Mouse (Mus musculus) embryo, embryonic 9.5 days (tissue): ENCODE results near the gene Nudt3.
"Not testable (repeated sequence)": the region's sequence is repeated elsewhere in the genome, so short reads cannot be mapped to it uniquely, and the experiment has no call there.

ENCODE experiments used
- DNase-seq: peaks from one replicate; pipeline ENCODE4 v3.0.0-alpha.2; 2017; ENCODE audit errors: extremely low spot score

Nudt3 gene

GRCm38 (mm10) chr17:27623360-27624326 is at the start of gene Nudt3:
Gene Nudt3 (minus strand): TSS chr17:27623495.
- DNase-seq = peak; percentile 90

DNA sequence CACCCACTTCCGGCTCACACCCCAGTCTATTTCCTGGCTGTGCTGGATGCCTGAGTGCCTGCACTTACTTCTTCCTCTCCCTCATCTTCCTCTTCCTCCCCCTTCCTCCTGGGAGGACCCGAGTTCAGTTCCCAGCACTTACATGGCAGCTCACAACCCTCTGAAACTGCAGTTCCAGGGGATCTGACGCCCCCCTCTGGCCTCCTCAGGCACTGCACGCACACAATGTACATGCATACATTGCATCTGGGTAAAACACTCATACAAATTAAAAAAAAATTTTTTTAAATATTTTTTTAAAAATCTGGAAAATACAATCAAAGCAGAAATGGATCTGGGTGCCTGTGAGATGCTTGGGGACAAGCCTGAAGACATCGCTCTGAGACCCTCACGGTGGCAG is 48.4 kb upstream of the Nudt3 start:
- no peak for DNase-seq

- no peak for DNase-seq
Observed at GRCm38 (mm10) chr17:27658767-27659166, 35.5 kb upstream of the Nudt3 start.

GRCm38 (mm10) chr17:27657123-27657522 is 33.8 kb upstream of the Nudt3 start:
- DNase-seq = no peak

GRCm38 (mm10) chr17:27656414-27656813 is 33.1 kb upstream of the Nudt3 start:
- DNase-seq = no peak

- DNase-seq = peak; percentile 44
Observed at GRCm38 (mm10) chr17:27656011-27656399, 32.7 kb upstream of the Nudt3 start.

- peak; percentile 33 for DNase-seq
Observed at GRCm38 (mm10) chr17:27655089-27656010, 32.1 kb upstream of the Nudt3 start, which contains the start of gene Pacsin1. Gene Pacsin1 (plus strand): TSS chr17:27655509.

GRCm38 (mm10) chr17:27653253-27653959 is 30.1 kb upstream of the Nudt3 start:
- no peak for DNase-seq

- no peak for DNase-seq
Observed at GRCm38 (mm10) chr17:27652046-27652790, 28.9 kb upstream of the Nudt3 start.

DNA sequence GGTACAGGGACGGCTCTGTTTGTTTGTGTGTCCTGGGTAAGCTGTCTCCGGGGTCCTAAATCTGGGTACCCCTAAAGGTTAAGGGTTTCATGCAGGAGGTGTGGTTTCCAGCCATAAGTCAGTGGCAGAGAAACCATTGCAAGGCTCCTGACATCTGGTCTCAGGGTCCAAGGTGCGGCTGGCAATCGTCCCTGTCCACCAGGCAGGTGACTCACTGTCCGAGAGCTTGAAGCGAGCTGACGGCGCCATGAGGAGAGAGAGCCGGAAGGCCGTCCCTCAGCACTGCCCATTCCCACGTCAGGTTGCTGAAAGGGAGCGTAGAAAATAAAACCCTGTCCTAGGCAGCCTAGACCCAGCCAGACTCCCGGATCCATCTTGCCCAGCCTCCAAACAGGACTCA is 27.3 kb upstream of the Nudt3 start:
- no peak for DNase-seq

DNA sequence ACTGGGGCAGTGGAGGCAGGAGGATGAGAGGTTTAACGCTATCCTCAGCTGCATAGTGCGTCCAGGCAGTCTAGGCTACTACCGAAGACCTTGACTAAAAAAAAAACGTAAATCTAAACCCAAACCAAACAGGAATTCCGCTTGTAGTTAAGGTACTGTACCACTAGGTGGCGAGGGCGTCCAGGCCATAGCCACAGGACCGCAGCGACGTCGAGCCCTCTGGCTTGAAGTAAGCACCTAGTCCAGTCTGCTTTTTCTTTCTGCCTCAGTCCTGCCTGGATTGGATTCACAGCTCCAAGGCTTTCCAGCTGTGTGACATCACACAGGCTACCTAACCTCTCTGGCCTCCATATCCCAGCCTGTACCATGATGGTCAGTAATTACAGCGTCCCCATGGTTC is 26.9 kb upstream of the Nudt3 start:
- peak; percentile 71 for DNase-seq

DNA sequence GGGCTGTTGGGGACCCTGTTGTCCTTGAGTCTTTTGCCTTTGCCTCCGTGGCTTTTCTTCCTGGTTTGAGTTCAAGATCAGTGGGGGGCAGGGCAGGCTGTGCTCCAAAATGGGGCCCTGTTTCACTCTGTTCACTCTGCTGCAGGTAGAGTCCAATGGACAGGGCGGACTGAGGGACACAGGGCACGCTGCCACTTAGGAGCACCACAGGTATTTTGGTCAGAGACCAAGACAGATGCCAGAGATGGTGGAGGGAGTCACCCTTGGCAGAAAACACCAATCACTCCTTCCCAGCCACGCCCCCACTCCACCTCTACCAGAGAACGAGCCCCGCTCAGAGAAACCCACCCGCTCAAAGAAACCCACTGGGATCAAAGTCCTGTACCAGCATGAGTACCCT is 22.5 kb upstream of the Nudt3 start:
- DNase-seq = no peak

- DNase-seq = no peak
Observed at GRCm38 (mm10) chr17:27644572-27644971, 21.3 kb upstream of the Nudt3 start.

DNA sequence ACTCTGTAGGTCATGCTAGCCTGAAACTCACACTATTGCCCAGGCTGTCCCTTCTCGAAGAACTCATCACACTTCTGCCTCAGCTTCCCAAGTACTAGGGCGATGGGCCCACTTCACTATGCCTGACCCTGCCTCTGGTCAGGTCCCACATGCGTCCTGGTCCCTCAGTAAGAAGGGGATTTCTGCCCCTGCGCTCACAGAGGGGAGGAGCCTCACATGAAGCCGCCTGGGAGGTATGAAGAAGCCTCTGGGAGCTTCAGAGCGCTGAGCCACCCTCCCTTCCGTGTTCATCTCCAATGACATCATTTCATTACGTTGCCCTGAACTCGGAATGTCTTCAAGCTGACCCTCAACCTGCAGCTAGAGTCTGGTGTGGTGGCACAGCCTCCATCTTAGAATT is 20.5 kb upstream of the Nudt3 start:
- DNase-seq = no peak

- no peak for DNase-seq
Observed at GRCm38 (mm10) chr17:27643101-27643500, 19.8 kb upstream of the Nudt3 start.

GRCm38 (mm10) chr17:27642491-27643062 is 19.3 kb upstream of the Nudt3 start:
- peak; percentile 34 for DNase-seq

GRCm38 (mm10) chr17:27639851-27640250 is 16.6 kb upstream of the Nudt3 start:
- not testable (repeated sequence) for DNase-seq

DNA sequence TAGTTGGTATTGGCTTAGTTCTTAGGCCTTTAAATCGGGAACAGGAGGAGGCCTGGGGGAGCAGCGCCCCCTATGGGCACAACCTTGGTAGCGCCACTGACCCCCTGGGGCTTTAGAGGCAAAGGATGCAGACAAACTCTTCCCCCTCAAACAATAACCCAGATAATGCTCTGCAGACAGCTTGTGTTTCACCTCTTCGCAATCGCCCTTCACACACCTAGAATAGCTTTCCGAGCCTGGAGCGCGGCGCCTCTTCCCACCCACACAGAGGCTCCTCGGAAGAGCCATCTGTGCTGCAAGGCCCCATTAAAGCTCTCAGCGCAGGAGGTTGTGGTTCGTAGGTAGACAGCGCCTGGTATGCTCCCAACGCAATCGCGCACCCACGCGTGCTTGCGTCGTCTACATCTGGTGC is 15.6 kb upstream of the Nudt3 start:
- no peak for DNase-seq

- no peak for DNase-seq
Observed at GRCm38 (mm10) chr17:27637333-27637732, 14.0 kb upstream of the Nudt3 start.
